Mouse (Mus musculus) bone marrow macrophage, adult 2 months (primary cell): ENCODE data around the gene Gpr132.

Experiments used
- CTCF ChIP-seq: IDR thresholded peaks from 2 replicates; pipeline ENCODE4 v1.5.1; 2012; ENCODE audit warnings: low read depth, mild to moderate bottlenecking, low read length, moderate library complexity
- POLR2A ChIP-seq: IDR thresholded peaks from 2 replicates; pipeline ENCODE4 v1.6.1; 2012; ENCODE audit warnings: mild to moderate bottlenecking, low read depth, low read length, borderline replicate concordance

- TF ChIP-seq CTCF (no peak), POLR2A (no peak)
Observed at GRCm38 (mm10) chr12:112880661-112881060, 12.6 kb upstream of the Gpr132 start.
